Mouse (Mus musculus): Measurements from ENCODE around the gene Sdc3.

Gene Sdc3

DNA sequence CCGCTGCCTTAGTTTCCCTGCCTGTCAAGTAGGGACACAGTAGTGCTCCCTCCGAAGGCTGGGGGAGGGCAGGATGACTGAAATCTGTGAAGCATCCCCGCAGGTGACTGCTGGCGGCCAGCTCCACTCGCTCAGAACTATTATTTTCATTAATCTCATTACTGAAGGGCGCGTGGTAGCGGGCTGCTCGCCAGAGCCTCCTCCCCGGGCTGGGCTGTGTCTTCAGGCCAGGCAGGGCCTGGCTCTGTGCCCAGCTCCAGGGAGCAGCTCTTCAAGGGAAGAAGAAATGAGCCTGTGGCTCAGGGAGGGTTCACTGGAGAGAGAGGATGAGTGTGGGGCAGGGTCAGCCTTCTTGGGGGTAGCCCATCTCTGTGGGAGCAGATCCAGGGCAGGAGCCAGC lies 82.3 kb downstream of the Sdc3 start:
- no peak for DNase-seq (ENCODE audit: low read depth, low spot score)
